Mouse (Mus musculus): ENCODE measurements around the gene Ahdc1.

Gene Ahdc1

GRCm38 (mm10) chr4:133017597-133018262 lies 6.7 kb downstream of the Ahdc1 start:
- DNase-seq (ENCODE audit: low spot score): no peak

- DNase-seq (ENCODE audit: low spot score): no peak
Measured at GRCm38 (mm10) chr4:133018263-133018798, 7.3 kb downstream of the Ahdc1 start.

GRCm38 (mm10) chr4:133020721-133021120 lies 9.7 kb downstream of the Ahdc1 start:
- DNase-seq (ENCODE audit: low spot score): no peak

- no peak for DNase-seq (ENCODE audit: low spot score)
Measured at GRCm38 (mm10) chr4:133021181-133021671, 10.2 kb downstream of the Ahdc1 start.

- no peak for DNase-seq (ENCODE audit: low spot score)
Measured at GRCm38 (mm10) chr4:133022217-133022616, 11.2 kb downstream of the Ahdc1 start.

- DNase-seq (ENCODE audit: low spot score): no peak
Measured at GRCm38 (mm10) chr4:133022954-133023635, 12.0 kb downstream of the Ahdc1 start.

- no peak for DNase-seq (ENCODE audit: low spot score)
Measured at GRCm38 (mm10) chr4:133023636-133024035, 12.6 kb downstream of the Ahdc1 start.

- DNase-seq (ENCODE audit: low spot score): no peak
Measured at GRCm38 (mm10) chr4:133024404-133024803, 13.3 kb downstream of the Ahdc1 start.

- DNase-seq (ENCODE audit: low spot score): no peak
Measured at GRCm38 (mm10) chr4:133024969-133025685, 14.1 kb downstream of the Ahdc1 start.

- no peak for DNase-seq (ENCODE audit: low spot score)
Measured at GRCm38 (mm10) chr4:133026272-133026671, 15.2 kb downstream of the Ahdc1 start.

GRCm38 (mm10) chr4:133026826-133027375 lies 15.8 kb downstream of the Ahdc1 start:
- no peak for DNase-seq (ENCODE audit: low spot score)

GRCm38 (mm10) chr4:133027721-133028120 lies 16.7 kb downstream of the Ahdc1 start:
- no peak for DNase-seq (ENCODE audit: low spot score)

- no peak for DNase-seq (ENCODE audit: low spot score)
Measured at GRCm38 (mm10) chr4:133028193-133028592, 17.1 kb downstream of the Ahdc1 start.

GRCm38 (mm10) chr4:133028875-133029274 lies 17.8 kb downstream of the Ahdc1 start:
- DNase-seq (ENCODE audit: low spot score): no peak

GRCm38 (mm10) chr4:133032410-133033095 lies 21.5 kb downstream of the Ahdc1 start:
- no peak for DNase-seq (ENCODE audit: low spot score)

- no peak for DNase-seq (ENCODE audit: low spot score)
Measured at GRCm38 (mm10) chr4:133034478-133034877, 23.4 kb downstream of the Ahdc1 start.

GRCm38 (mm10) chr4:133035446-133035845 lies 24.4 kb downstream of the Ahdc1 start:
- no peak for DNase-seq (ENCODE audit: low spot score)

GRCm38 (mm10) chr4:133035946-133036345 lies 24.9 kb downstream of the Ahdc1 start:
- DNase-seq (ENCODE audit: low spot score): no peak

- no peak for DNase-seq (ENCODE audit: low spot score)
Measured at GRCm38 (mm10) chr4:133037293-133037692, 26.2 kb downstream of the Ahdc1 start.

GRCm38 (mm10) chr4:133037798-133038197 lies 26.7 kb downstream of the Ahdc1 start:
- DNase-seq (ENCODE audit: low spot score): no peak

- DNase-seq (ENCODE audit: low spot score): no peak
Measured at GRCm38 (mm10) chr4:133038521-133039115, 27.6 kb downstream of the Ahdc1 start.

Data from ovary, postnatal 14 days (tissue).